Mouse (Mus musculus) kidney, adult 8-10 months (tissue): Measurements from ENCODE around the gene Prnd.

Experiments used
- DNase-seq, 2 experiments: peaks; one replicate each; pipeline ENCODE4 v3.0.0; 2022

Gene Prnd

GRCm38 (mm10) chr2:131940506-131940905 lies 10.2 kb upstream of the Prnd start:
- DNase-seq, result no peak

DNA sequence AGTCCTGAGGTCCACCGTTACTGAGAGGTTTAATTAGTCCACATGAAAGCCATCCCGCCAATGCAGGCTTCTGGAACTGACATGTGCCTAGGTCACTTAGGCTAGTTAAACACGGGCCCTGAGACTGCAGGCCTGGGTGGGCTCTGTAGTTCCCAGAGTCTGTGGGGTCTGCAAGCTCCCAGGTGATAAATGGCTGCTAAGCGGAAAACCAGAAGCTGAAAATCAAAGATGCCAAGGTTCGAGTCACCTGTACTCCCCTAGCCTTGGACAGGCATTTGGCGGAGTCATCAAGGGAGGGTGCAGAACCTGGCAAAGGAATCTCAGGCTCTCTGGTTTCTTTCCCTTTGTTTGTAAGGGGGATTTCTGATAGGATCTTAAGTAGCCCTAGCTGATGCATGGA lies 9.2 kb upstream of the Prnd start:
- DNase-seq, result no peak

- DNase-seq, result no peak
These were observed 6.3 kb upstream of the Prnd start for GRCm38 (mm10) chr2:131944370-131944769.

DNA sequence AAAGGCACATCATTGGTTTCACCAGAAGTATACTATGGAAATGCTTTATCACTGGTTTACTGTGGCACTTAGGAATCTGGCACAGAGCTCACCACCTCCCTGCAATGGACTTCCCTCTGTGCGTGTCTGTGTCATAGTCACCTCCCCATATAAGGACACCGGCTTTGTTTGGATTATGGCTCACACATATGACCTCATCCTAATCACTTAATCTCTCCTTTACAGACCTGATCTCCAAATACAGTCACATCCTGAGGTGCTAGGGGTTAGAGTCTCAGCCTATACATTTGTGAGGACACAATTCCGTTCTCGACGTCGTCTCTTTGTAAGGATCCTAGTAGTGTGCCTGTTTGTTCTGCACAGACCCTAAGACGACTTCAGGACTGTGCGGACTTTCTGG lies 5.4 kb upstream of the Prnd start:
- DNase-seq, result no peak

DNA sequence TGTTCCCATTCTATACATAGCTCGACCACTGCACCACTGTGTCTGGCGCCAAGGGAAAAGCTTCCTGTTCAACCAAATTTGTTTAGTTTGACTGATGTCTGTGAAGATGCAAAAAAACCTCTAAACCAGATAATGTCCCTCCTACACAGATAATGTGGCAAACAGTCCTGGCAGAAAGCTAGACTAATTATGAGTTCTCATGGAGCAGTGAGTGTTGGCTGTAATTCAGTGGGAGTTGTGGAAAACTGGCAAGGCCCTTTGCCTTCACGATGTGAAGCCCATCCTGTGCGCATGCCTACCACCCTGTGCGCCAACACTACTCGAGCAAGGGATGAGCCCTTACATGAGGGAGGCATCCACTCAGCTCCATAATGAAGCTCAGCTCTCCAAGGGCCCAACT lies 4.9 kb upstream of the Prnd start:
- DNase-seq, result no peak

- no peak for DNase-seq
These were observed 4.3 kb upstream of the Prnd start for GRCm38 (mm10) chr2:131946351-131946750.

- DNase-seq, result no peak
These were observed 2.5 kb upstream of the Prnd start for GRCm38 (mm10) chr2:131948156-131948555.

DNA sequence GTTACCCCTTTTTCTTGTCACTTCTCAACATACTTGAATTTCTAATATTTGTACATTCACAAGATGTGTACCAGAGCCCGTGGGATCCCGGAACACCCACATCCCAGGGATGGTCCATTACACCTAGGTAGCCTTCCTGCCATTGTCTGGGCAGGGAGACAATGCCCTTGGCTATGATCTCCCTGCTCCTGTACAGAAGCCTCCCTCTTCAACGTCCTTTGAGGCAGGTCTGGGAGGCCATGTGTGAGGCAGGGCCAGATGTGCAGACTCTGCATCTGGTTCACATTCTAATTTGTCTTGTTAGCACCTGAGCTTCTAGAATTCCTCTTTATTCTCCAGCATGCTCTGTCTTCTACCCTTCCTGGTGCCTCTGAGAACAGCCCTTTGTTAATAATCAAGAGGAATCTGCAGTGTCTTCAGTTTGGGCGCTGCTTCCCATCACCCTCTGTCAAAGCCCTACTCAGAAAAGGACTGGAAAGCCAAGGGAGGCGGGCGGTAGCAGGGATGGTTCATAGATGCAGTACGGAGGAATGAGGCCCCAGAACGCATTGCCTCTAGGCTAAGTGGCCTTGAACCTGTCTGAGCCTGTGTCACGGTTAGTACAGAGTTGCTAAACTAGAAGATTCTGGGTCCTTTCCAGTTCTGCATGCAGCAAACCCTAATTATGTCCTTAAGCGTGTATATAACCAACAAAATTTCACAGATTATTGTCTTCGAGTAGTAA lies 1.6 kb upstream of the Prnd start:
- no peak for DNase-seq

- DNase-seq, result peak in 1 of 2 experiments; percentile 74
These were observed 679 bp upstream of the Prnd start for GRCm38 (mm10) chr2:131949767-131950597.

- DNase-seq, result peak in 1 of 2 experiments; percentile 27
These were observed 1.8 kb downstream of the Prnd start for GRCm38 (mm10) chr2:131952456-131952855.

GRCm38 (mm10) chr2:131952961-131953538 lies 2.4 kb downstream of the Prnd start:
- peak; percentile 36 to 41 for DNase-seq

DNA sequence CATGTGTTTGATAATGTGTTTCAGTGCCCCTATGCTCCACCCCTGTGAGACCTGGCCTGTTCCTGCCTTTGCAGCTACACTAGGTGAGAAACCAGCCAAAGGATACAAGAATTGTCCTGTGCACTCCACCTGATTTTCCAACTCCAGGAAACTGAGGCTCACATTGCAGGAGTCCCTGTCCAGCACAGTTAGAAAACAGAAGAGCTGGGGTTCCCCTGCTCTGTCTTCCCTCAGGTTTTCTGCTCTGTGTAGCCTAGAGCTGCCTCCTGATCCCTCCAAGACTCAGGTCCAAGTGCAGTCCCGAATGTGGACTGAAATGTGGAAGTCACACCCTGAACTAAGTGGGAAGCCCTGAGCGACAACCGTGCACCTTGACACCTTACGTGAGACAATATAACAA lies 3.0 kb downstream of the Prnd start:
- no peak for DNase-seq

DNA sequence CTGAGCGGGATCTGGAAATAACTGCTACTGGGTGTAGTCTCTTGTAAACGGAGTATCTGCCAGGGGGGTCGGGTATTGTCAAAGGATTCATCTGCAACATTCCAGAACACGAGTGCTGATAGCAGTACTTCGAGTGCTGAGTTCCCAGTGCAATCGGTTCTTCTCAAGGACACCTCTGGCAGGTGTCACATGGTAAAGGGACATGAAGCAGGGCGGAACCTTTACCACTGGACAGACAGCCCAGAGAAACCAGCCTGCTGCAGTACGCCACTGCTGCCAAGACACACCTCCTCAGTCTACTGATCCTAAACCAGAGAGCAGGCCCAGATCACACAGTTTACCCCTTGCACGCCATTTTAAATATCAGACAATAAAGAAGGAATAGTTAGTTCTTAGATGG lies 4.2 kb downstream of the Prnd start:
- DNase-seq, result no peak

- DNase-seq, result no peak
These were observed 4.6 kb downstream of the Prnd start for GRCm38 (mm10) chr2:131955264-131955663.

DNA sequence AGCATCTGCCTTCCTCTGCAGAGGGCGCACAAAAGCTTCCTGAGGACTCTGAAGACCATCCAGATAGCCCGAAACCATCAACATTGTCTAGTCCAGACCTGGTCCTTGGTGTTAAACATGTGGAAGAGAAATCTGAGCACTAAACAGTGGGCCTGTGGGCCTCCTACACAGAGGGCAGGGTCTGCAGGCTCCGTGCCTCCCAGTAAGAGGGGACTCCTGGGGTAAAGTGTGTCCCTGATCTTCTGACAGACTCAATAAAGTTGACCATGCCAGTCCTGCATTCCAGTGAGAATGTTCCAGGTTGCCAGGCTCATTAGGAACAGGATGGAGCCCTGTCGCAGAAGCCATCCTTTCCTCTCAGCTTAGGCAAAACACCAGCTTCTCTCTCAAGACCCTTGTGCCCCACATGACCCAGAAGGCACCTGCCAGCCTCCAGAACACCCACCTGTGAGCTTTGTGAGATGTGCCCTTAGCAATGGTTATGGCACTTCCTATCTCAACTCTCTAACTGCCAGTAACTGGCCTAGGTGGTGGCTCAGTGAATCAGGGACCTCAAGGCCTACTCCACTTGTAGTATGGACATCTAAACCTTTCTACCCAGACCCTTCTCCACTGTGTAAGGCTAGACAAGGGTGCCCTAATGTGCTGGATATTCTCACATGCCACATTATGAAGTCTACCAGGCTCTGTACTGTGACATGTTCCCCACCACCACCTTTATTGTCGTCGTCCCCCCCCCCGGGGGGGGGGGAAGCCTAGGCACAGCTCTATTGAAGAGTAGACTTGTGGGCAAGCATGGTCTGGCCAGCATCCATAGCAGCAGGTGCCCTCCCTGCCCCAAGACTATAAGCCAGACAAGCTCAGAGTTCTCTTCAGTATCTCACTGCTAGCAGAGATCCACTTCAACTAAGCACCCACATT lies 5.9 kb downstream of the Prnd start:
- no peak for DNase-seq

- peak in 1 of 2 experiments; percentile 24 for DNase-seq
These were observed 7.1 kb downstream of the Prnd start for GRCm38 (mm10) chr2:131957731-131958222.

DNA sequence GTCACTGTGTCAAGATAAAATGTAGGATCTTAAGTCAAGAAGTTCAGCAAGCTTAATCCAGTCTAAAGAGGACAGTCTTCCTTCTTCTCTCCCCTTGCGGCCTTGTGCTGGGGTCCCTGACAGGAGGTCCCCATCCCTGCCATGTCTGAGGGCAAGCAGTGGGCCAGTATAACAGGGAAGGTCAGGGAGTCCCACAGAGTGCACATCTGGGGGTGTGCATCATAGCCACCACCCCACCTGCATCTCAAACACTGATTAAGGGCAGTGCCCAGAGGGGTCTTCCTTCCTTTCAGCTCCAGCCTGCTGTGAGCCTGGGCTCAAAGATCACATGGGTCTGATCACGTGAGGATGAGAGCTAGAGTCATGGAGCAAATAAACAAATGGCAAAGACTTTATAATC lies 11.0 kb downstream of the Prnd start:
- no peak for DNase-seq

- DNase-seq, result no peak
These were observed 19.9 kb downstream of the Prnd start for GRCm38 (mm10) chr2:131970597-131970996.

- no peak for DNase-seq
These were observed 20.4 kb downstream of the Prnd start for GRCm38 (mm10) chr2:131971098-131971497.

DNA sequence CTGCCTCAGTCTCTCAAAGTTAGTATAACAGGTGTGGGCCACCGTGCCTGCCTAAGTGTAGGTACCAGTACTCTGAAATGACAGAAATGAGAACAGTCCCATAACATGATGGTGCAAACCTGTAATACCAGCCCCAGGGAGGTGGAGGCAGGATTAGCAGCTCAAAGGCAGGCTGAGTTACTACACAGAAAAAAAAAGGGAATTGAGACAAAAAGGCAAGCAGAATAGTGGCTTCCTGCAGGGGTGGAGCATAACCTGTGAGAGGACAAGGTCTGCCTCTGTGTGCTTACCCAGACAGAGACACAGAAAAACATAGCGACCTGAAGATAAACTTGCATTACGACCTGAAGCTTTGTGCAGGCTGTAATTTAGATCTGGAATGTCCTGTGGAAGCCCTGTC lies 26.0 kb downstream of the Prnd start:
- no peak for DNase-seq

DNA sequence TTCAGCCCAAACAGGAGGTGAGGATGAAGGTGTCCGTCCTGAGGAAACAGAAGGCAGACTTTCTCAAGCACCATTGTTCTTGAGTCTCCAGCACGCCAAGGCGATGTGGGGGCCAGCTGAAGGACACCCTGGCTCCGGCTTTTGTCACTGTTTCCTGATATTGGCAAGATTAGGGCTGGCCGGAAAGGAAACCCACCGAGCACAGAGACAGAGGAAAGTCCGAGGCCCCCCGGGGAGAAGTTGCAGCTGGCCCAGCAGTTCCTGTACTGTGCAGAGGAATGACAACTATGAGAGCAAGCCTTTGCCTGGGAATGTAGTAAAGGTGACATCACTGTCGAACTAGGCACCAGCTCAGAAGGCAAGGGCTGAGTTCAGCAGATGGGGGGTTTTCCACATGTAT lies 30.2 kb downstream of the Prnd start:
- DNase-seq, result peak; percentile 29 to 46

DNA sequence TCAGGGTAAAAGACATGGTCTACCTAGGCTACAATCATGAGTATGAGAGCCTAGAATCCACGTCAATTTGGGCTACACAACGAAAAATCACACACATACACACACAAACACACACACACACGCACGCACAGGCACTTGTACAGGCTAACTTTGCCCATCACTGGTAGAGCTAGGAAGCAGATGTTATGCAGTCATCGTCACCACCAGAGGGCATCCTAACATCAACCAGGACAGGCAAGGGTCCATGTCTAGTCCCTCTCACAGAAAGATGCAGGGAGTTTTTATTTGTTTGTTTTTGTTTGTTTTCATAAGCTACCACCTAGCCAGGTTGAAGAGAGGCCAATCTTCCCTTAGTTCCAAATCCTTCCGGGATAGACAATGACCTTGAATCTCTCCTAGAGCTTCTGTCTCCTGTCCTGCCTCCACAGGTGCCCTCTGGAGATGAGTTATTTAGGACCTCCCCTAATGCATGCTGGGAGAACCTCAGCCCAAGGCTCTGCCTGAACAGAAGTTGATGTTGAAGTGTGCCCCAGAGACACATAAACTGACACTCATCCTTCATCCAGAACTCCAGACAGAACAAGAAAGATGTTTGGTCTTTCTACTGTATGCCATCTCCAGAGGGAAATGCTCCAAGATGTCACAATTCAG lies 32.0 kb downstream of the Prnd start:
- DNase-seq, result peak; percentile 47 to 54
